Mouse (Mus musculus) thymus, adult 18-20 months (tissue): ENCODE data around the gene Krt80.

Experiments
- DNase-seq, 2 experiments: peaks; one replicate each; pipeline ENCODE4 v3.0.0; 2022; ENCODE audit warnings: mixed read lengths in 2 of 2

The Krt80 gene

GRCm38 (mm10) chr15:101316279-101316912 lies 53.6 kb downstream of the Krt80 start:
- no peak for DNase-seq

GRCm38 (mm10) chr15:101315832-101316231 lies 54.1 kb downstream of the Krt80 start:
- DNase-seq, result peak; percentile 79 to 81

GRCm38 (mm10) chr15:101315378-101315777 lies 54.6 kb downstream of the Krt80 start:
- no peak for DNase-seq

GRCm38 (mm10) chr15:101312006-101312405 lies 58.0 kb downstream of the Krt80 start:
- DNase-seq, result no peak

GRCm38 (mm10) chr15:101311087-101311770 lies 58.7 kb downstream of the Krt80 start:
- no peak for DNase-seq

- no peak for DNase-seq
Observed at GRCm38 (mm10) chr15:101309493-101309892, 60.5 kb downstream of the Krt80 start.

GRCm38 (mm10) chr15:101308440-101309348 lies 61.3 kb downstream of the Krt80 start:
- no peak for DNase-seq

GRCm38 (mm10) chr15:101306459-101306858 lies 63.5 kb downstream of the Krt80 start:
- DNase-seq, result no peak

GRCm38 (mm10) chr15:101303830-101304229 lies 66.1 kb downstream of the Krt80 start:
- DNase-seq, result no peak

GRCm38 (mm10) chr15:101302201-101302600 lies 67.8 kb downstream of the Krt80 start:
- DNase-seq, result no peak

- no peak for DNase-seq
Observed at GRCm38 (mm10) chr15:101300128-101300527, 69.8 kb downstream of the Krt80 start.

GRCm38 (mm10) chr15:101299480-101299960 lies 70.4 kb downstream of the Krt80 start:
- DNase-seq, result no peak

- no peak for DNase-seq
Observed at GRCm38 (mm10) chr15:101298550-101298949, 71.4 kb downstream of the Krt80 start.

GRCm38 (mm10) chr15:101297988-101298387 lies 72.0 kb downstream of the Krt80 start:
- DNase-seq, result no peak
